Mouse (Mus musculus): Measurements from ENCODE around the gene Fut11.
"Not testable (repeated sequence)": the region's sequence is repeated elsewhere in the genome, so short reads cannot be mapped to it uniquely, and the experiment has no call there.

The Fut11 gene

GRCm38 (mm10) chr14:20677906-20678305 lies 16.9 kb upstream of the Fut11 start:
- DNase-seq: no peak

- no peak for DNase-seq
Measured at GRCm38 (mm10) chr14:20681742-20682141, 13.0 kb upstream of the Fut11 start.

GRCm38 (mm10) chr14:20682498-20682897 lies 12.3 kb upstream of the Fut11 start:
- no peak for DNase-seq

GRCm38 (mm10) chr14:20686576-20686975 lies 8.2 kb upstream of the Fut11 start:
- no peak for DNase-seq

DNA sequence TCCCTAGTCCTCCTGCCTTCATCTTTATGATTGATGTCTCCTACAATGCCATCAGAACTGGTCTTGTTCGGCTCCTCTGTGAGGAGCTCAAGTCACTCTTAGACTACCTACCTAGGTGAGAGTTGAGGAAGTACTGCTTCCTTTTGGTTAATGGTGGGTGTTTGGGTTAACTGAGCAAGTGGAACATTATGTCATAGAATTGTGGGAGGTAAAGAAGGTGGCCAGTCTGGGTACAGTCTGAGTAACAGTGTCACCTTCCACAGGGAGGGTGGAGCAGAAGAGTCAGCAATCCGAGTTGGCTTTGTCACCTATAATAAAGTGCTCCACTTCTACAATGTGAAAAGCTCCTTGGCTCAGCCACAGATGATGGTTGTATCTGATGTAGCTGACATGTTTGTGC lies 5.8 kb upstream of the Fut11 start:
- DNase-seq: no peak

DNA sequence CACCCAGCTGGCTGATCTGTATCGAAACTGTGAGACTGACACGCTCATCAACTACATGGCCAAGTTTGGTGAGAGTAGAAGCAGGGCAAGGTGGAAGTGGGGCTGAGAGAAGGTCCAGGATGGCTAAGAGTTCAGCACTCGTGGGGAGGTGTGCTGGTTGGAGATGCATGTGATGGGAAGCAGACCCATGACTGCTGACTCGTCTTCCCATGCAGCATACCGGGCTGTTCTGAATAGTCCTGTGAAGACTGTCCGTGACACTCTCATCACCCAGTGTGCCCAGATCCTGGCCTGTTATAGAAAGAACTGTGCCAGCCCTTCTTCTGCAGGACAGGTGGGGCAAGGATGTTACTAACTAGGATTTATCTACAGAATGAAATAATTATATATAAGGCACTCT lies 3.0 kb upstream of the Fut11 start:
- no peak for DNase-seq

DNA sequence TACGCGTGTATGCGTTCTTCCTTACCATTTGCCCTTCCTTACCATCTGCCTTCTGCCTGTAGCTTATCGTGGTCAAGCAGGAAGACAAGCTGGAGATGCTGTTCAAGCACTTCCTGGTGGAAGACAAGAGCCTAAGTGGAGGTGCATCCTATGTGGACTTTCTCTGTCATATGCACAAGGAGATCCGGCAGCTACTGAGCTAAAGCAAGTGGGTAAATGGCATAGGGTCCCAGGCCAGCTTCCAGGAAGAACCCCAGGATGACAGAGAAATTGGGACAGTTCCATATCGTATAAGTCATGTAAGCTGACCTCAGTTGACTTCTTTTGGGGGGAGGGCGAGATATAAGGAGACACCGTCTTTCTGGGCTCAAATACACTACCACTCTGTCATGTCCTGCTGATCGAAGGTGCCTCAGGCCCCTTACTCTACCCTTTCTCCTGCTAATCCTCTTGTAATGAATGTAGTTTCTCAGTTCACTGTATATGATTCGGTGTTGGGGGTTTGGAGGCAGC lies 1.1 kb upstream of the Fut11 start:
- no peak for DNase-seq

- DNase-seq: no peak
Measured at GRCm38 (mm10) chr14:20694185-20694883, 434 bp upstream of the Fut11 start.

- no peak for DNase-seq
Measured at GRCm38 (mm10) chr14:20695761-20696520, 1.2 kb downstream of the Fut11 start.

GRCm38 (mm10) chr14:20696986-20697385 lies 2.2 kb downstream of the Fut11 start:
- DNase-seq: peak; percentile 70

GRCm38 (mm10) chr14:20698515-20698914 lies 3.7 kb downstream of the Fut11 start:
- DNase-seq: no peak

- DNase-seq: no peak
Measured at GRCm38 (mm10) chr14:20700362-20700761, 5.6 kb downstream of the Fut11 start.

- DNase-seq: no peak
Measured at GRCm38 (mm10) chr14:20701554-20701953, 6.8 kb downstream of the Fut11 start.

DNA sequence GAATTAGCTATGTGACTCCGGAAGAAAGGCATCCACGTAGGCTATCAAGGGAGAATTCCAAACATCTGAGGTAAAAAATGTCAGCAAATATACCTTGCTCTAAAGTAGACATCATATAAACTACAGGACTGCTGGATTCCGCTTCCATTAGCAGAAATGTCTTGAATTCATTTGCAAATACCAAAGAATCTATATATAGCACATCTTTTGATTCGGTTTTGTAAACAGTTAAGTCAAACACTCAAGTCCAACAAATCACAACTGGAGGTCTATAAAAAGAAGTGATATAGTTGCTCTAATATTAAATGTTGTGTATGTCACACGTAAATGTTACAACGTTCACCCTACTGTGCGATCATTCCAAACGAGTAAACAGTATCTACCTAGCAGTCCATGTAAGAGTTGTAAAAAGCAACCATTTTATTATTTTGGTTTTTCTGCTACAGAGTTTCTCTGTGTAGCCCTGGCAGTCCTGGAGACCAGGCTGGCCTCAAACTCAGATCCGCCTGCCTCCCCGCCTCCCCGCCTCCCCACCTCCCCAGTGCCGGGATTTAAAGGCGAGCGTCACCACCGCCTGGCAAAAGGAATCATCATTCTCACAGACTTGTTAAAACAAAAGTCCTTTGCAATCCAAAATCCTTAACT lies 7.5 kb downstream of the Fut11 start:
- DNase-seq: no peak

DNA sequence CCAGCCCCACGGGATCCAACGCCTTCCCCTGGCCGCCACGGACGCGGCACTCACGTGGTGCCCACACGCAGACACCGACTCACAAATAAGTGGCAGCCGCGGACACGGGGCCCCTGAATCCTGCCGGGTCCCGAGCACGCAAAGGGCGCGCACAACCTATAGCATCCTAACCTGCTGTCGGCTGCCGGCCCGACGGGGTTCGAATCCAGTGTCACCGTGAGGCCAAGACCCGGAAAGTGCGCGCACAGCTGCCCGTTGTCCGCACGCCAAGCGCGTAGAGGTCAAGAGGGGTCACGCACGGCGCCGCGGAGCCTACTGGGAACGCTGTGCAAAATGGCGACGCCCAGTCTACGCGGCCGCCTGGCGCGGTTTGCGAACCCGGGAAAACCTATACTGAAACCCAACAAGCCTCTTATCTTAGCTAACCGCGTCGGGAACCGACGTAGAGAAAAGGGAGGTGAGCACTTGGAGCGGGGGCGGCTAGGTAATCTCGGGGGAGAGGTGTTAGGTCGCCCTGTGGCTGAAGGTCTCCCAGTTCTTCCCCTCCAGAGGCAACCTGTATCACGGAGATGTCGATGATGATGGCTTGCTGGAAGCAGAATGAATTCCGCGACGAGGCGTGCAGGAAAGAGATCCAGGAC lies 8.1 kb downstream of the Fut11 start, which contains the start of gene Chchd1:
Chchd1 (plus strand) TSS at position 266 of the 641 bp plus-strand sequence.
- peak; percentile 94 for DNase-seq

GRCm38 (mm10) chr14:20703461-20703860 lies 8.7 kb downstream of the Fut11 start:
- not testable (repeated sequence) for DNase-seq

DNA sequence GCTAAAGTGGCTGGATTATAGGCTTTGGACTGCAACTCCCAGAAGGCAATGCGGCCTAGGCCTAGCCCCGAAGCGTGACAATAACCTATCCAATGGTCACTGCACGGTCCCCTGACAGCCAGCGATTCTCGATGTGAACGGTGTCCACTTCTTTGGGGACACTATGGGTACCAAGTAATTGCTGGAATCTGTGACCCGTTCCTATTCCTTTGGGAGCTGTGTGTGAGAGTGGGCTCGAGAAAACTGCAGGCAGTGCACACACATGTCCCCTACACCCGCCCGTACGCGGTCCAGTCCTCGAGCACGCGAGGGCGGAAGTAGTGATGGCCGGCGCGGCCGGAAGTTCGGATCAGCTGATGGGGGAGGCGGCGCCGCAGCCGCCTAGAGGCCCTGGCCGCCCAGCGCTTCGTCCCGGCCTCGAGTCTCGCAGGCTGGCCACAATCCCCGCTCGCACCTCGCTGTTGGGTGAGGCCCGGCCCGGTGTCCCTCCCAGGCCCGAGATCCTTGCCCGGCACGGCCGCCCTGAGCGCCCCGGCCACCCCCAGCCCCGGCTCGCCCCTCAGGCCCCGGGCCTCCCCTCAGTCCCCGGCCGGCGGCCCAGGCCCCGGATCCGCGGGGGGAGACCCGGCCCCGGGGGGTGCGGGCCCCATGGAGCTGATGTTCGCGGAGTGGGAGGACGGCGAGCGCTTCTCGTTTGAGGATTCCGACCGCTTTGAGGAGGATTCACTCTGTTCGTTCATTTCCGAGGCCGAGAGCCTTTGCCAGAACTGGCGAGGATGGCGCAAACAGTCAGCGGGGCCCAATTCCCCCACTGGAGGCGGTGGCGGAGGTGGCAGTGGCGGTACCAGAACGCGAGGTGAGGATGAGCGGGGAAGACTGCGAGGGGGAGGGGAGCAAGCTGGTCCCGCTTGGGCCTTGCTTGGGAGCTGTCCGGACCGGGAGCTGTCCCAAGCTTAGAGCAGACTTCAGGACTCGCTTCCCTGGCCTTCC lies 12.7 kb downstream of the Fut11 start, which contains the start of gene Zswim8:
Zswim8 (plus strand) TSS at position 352 of the 990 bp plus-strand sequence.
- DNase-seq: peak; percentile 96

DNA sequence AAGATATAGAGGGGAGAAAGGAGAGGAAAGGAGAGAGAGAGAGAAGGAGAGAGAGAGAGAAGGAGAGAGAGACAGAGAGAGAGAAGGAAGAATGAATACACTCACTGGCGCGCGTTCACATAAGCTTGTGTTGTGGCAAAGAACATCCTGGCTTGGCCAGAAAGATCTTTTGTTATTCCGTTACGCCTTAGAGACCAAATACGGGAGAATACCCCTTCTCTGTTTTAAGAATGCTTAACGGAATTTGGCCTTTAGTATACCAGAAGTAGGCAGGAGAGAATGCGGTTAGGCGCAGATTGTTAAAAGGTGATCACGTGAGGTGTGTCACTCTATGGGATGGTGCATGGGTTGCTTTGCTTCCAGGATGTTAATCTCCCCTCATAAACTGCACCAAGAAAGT lies 13.5 kb downstream of the Fut11 start:
- no peak for DNase-seq

DNA sequence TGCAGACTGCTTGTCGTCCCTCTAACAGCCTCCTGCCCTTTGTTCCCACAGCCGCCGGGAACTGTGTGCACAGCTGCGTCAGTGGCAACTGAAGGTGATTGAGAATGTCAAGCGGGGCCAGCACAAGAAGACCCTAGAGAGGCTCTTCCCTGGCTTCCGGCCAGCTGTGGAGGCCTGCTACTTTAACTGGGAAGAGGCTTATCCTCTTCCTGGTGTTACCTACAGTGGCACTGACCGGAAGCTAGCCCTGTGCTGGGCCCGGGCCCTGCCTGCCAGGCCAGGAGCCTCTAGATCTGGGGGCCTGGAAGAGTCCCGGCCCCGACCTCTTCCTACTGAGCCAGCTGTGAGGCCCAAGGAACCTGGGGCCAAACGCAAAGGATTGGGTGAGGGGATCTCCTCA lies 19.1 kb downstream of the Fut11 start:
- no peak for DNase-seq

DNA sequence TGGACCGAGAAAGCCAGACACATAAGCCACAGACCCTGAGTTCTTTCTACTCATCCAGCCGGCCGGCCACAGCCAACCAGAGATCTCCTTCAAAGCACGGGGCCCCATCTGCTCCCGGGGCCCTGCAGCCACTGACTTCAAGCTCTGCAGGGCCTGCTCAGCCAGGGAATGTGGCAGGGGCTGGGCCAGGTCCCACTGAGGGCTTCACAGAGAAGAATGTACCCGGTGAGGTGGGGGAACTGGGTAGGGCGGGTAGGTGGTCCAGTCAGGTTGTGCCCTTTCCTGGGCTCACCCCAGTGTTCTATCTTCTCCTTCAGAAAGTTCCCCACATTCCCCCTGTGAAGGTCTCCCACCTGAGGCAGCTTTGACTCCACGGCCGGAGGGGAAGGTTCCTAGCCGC lies 23.7 kb downstream of the Fut11 start:
- no peak for DNase-seq

DNA sequence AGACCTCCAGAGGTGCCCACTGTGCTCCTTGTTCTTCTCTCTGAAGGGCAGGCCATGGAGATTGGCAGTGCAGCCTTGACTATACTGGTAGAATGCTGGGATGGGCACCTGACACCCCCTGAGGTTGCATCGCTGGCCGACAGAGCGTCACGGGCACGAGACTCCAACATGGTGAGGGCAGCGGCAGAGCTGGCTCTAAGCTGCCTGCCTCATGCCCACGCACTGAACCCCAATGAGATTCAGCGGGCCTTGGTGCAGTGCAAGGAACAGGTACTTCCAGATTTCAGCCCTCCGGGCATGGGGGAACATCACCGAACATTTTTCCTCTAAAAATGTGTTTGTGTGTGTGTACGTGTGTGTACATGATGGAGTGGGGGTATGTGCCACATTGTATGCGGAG lies 25.0 kb downstream of the Fut11 start:
- no peak for DNase-seq

DNA sequence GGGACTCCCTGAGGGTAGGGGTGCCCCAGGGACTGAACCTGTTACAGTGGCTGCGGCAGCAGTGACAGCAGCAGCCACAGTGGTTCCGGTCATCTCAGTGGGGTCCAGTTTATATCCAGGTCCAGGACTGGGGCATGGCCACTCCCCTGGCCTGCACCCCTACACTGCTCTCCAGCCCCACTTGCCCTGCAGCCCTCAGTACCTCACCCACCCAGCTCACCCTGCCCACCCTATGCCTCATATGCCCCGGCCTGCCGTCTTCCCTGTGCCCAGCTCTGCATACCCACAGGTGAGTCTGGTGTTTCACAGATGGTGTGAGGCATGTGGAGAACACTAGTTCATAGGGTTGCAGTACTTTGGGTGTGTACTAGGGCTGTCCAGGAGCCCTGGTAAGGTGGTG lies 26.6 kb downstream of the Fut11 start:
- DNase-seq: no peak

All from embryo, embryonic 11 days (tissue).